Mouse (Mus musculus) midbrain, embryonic 11.5 days (tissue): ENCODE data around the gene Ube2n. TPM values are rescaled to one million over a fixed set of nuclear protein-coding genes. Genes with fewer than 3 reads are reported as not detected.
A peak's percentile ranks its signal among the peaks of the same experiment; 100 is the strongest.

Experiments used
- ATAC-seq: fragments of 200-750 bp; cut with Nextera tagmentation; 2 replicates; pipeline ENCODE4 v1.8.0; 2017; ENCODE audit warnings: moderate TSS enrichment, moderate library complexity; ENCODE audit not compliant: low FRiP score
- DNase-seq: peaks from one replicate; pipeline ENCODE4 v3.0.0; 2015; ENCODE audit warnings: low spot score; ENCODE audit errors: missing footprints
- H3K27ac ChIP-seq: fragments of 300-500 bp; sonication (generic); 2 replicates; pipeline ENCODE4 v1.5.1; 2014; ENCODE audit warnings: low read depth, low read length
- H3K27me3 ChIP-seq: fragments of 300-500 bp; sonication (generic); 2 replicates; pipeline ENCODE4 v1.6.1; 2014; ENCODE audit warnings: mild to moderate bottlenecking, low read length, moderate library complexity, mixed read lengths; ENCODE audit not compliant: control insufficient read depth, insufficient read depth
- H3K36me3 ChIP-seq: fragments of 300-500 bp; sonication (generic); 2 replicates; pipeline ENCODE4 v1.6.1; 2014; ENCODE audit warnings: mild to moderate bottlenecking, low read length, moderate library complexity, mixed read lengths; ENCODE audit not compliant: control insufficient read depth, insufficient read depth
- H3K4me1 ChIP-seq: fragments of 300-500 bp; sonication (generic); 2 replicates; pipeline ENCODE4 v1.6.1; 2014; ENCODE audit warnings: low read length; ENCODE audit not compliant: control insufficient read depth, insufficient read depth
- H3K4me2 ChIP-seq: fragments of 300-500 bp; sonication (generic); 2 replicates; pipeline ENCODE4 v1.6.1; 2014; ENCODE audit warnings: mild to moderate bottlenecking, moderate library complexity
- H3K4me3 ChIP-seq: fragments of 300-500 bp; sonication (generic); 2 replicates; pipeline ENCODE4 v1.5.1; 2014; ENCODE audit warnings: low read depth, low read length
- H3K9ac ChIP-seq: fragments of 300-500 bp; sonication (generic); 2 replicates; pipeline ENCODE4 v1.6.1; 2014; ENCODE audit warnings: low read length
- H3K9me3 ChIP-seq: fragments of 300-500 bp; sonication (generic); 2 replicates; pipeline ENCODE4 v1.6.1; 2016; ENCODE audit warnings: low read length; ENCODE audit not compliant: control insufficient read depth
- WGBS: fragments of 180-500 bp; shearing (Covaris S2); extraction: QIAGEN DNeasy Blood & Tissue Kit; methylation state at CpG from one replicate; pipeline ENCODE4 v1.1.7; 2014; 5-methylcytosine and 5-hydroxymethylcytosine counted together
- polyA plus RNA-seq: library from polyadenylated mRNA; unstranded; fragments of >200 nt; fragmentation: Nextera tagmentation; extraction: Ambion mirVana; gene quantifications from 2 replicates; pipeline ENCODE4 v1.2.1, GENCODE M21; 2014

Ube2n gene
- polyA plus RNA-seq, 1 experiment from 2014 or later, result 522 TPM

- no peak for ATAC-seq
- Histone ChIP-seq H3K9ac (peak overlapping the region; percentile 91), H3K4me1 (peaks cover 8% of the 10 kb centered on the region; the same call in 1 of the 2 replicates), H3K36me3 (no peaks in the 10 kb centered on the region), H3K9me3 (no peaks in the 10 kb centered on the region), H3K27ac (peak overlapping the region; percentile 77; the same call in 1 of the 2 replicates), H3K27me3 (no peaks in the 10 kb centered on the region), H3K4me2 (peak overlapping the region; percentile 56), H3K4me3 (peak overlapping the region; percentile 81)
- 3% methylated on average over 7 of the region's 7 CpGs for WGBS
- peak; percentile 86 for DNase-seq
Observed at GRCm38 (mm10) chr10:95501033-95501432, 13.9 kb upstream of the Ube2n start.

GRCm38 (mm10) chr10:95501463-95502081 is 13.4 kb upstream of the Ube2n start, which contains the start of gene Mrpl42:
Gene Mrpl42 (minus strand): TSS chr10:95501940.
- H3K4me3 ChIP-seq, result peak within 1 kb of the TSS; percentile 81
- peak; percentile 98 for DNase-seq
- H3K4me2 ChIP-seq, result peak within 1 kb of the TSS; percentile 56
- ATAC-seq, result peak; percentile 98
- H3K9me3 ChIP-seq, result no peaks in the 10 kb centered on the region
- no peaks in the 10 kb centered on the region for H3K27me3 ChIP-seq
- WGBS, result under 1% methylated on average over 35 of the region's 35 CpGs
- peak within 1 kb of the TSS; percentile 91 for H3K9ac ChIP-seq
- H3K4me1 ChIP-seq, result peaks cover 8% of the 10 kb centered on the region; the same call in 1 of the 2 replicates
- H3K27ac ChIP-seq, result peak within 1 kb of the TSS; percentile 77
- H3K36me3 ChIP-seq, result no peaks in the 10 kb centered on the region

GRCm38 (mm10) chr10:95503443-95504235 is 11.3 kb upstream of the Ube2n start:
- Histone ChIP-seq H3K9me3 (no peaks in the 10 kb centered on the region), H3K4me3 (no peak overlapping the region), H3K36me3 (no peaks in the 10 kb centered on the region), H3K4me1 (peaks cover 8% of the 10 kb centered on the region; the same call in 1 of the 2 replicates), H3K4me2 (no peak overlapping the region), H3K9ac (no peak overlapping the region), H3K27me3 (no peaks in the 10 kb centered on the region), H3K27ac (no peak overlapping the region)
- 89% methylated on average over 14 of the region's 14 CpGs for WGBS
- no peak for ATAC-seq
- DNase-seq, result no peak

GRCm38 (mm10) chr10:95504341-95504740 is 10.6 kb upstream of the Ube2n start:
- DNase-seq (no peak), ATAC-seq (no peak)
- Histone ChIP-seq H3K9ac (no peak overlapping the region), H3K27ac (no peak overlapping the region), H3K36me3 (no peaks in the 10 kb centered on the region), H3K27me3 (no peaks in the 10 kb centered on the region), H3K4me2 (no peak overlapping the region), H3K9me3 (no peaks in the 10 kb centered on the region), H3K4me1 (peaks cover 8% of the 10 kb centered on the region; the same call in 1 of the 2 replicates), H3K4me3 (no peak overlapping the region)
- 49% methylated on average over 1 of the region's 1 CpGs for WGBS

GRCm38 (mm10) chr10:95508126-95508525 is 6.8 kb upstream of the Ube2n start:
- H3K36me3 ChIP-seq, result no peaks in the 10 kb centered on the region
- no peak overlapping the region for H3K4me2 ChIP-seq
- no peak overlapping the region for H3K4me3 ChIP-seq
- H3K9me3 ChIP-seq, result no peaks in the 10 kb centered on the region
- WGBS, result 92% methylated on average over 8 of the region's 8 CpGs
- no peak overlapping the region for H3K27ac ChIP-seq
- DNase-seq, result no peak
- ATAC-seq, result no peak
- H3K27me3 ChIP-seq, result no peaks in the 10 kb centered on the region
- H3K4me1 ChIP-seq, result no peaks in the 10 kb centered on the region
- no peak overlapping the region for H3K9ac ChIP-seq

GRCm38 (mm10) chr10:95508793-95509192 is 6.2 kb upstream of the Ube2n start:
- no peak overlapping the region for H3K4me3 ChIP-seq
- no peaks in the 10 kb centered on the region for H3K9me3 ChIP-seq
- WGBS, result 81% methylated on average over 6 of the region's 6 CpGs
- no peak overlapping the region for H3K4me2 ChIP-seq
- no peak for DNase-seq
- H3K27ac ChIP-seq, result no peak overlapping the region
- H3K27me3 ChIP-seq, result no peaks in the 10 kb centered on the region
- no peak overlapping the region for H3K9ac ChIP-seq
- no peaks in the 10 kb centered on the region for H3K36me3 ChIP-seq
- ATAC-seq, result no peak
- H3K4me1 ChIP-seq, result no peaks in the 10 kb centered on the region

GRCm38 (mm10) chr10:95509263-95509662 is 5.7 kb upstream of the Ube2n start:
- Histone ChIP-seq H3K9ac (no peak overlapping the region), H3K9me3 (no peaks in the 10 kb centered on the region), H3K4me3 (no peak overlapping the region), H3K27me3 (no peaks in the 10 kb centered on the region), H3K27ac (no peak overlapping the region), H3K4me2 (no peak overlapping the region), H3K4me1 (no peaks in the 10 kb centered on the region), H3K36me3 (no peaks in the 10 kb centered on the region)
- DNase-seq (no peak), ATAC-seq (no peak)
- 78% methylated on average over 3 of the region's 3 CpGs for WGBS

GRCm38 (mm10) chr10:95512635-95513034 is 2.3 kb upstream of the Ube2n start:
- Histone ChIP-seq H3K27ac (no peak overlapping the region), H3K4me1 (peaks cover 4% of the 10 kb centered on the region), H3K4me3 (no peak overlapping the region), H3K36me3 (no peaks in the 10 kb centered on the region), H3K9ac (no peak overlapping the region), H3K27me3 (no peaks in the 10 kb centered on the region), H3K4me2 (no peak overlapping the region), H3K9me3 (no peaks in the 10 kb centered on the region)
- no peak for DNase-seq
- ATAC-seq, result no peak
- WGBS, result 82% methylated on average over 8 of the region's 8 CpGs
